Comparison of ENCODE assay signal across 13 mouse cellular contexts in genomic region chr4:135661994-135662393, GRCm38 (mm10). TPM values are rescaled to one million over a fixed set of nuclear protein-coding genes. Genes with fewer than 3 reads are reported as not detected.
"Had no signal": no experiment of that assay in that cellular context is flagged by ENCODE, and none has a peak within 500 bp of the region (broad histone marks: within the 10 kb centered on the region; RNA-seq: fewer than 3 reads in every experiment).

No protein-coding gene starts in this region.

- H3K4me3 ChIP-seq: limb, embryonic 15.5 days; liver, embryonic 12.5 days; megakaryocyte, embryonic 14.5 days; neural tube, embryonic 15.5 days had no signal

- H3K27me3 ChIP-seq: limb, embryonic 15.5 days; neural tube, embryonic 15.5 days had no signal

- H3K36me3 ChIP-seq: limb, embryonic 15.5 days; liver, embryonic 12.5 days; neural tube, embryonic 15.5 days had no signal

- DNase-seq: kidney, adult 9 months; kidney, postnatal 10 days; kidney, postnatal 4 days; lung, embryonic 14.5 days; lung, postnatal 10 days; lung, postnatal 4 days had no signal

- H3K9ac ChIP-seq: limb, embryonic 15.5 days; liver, embryonic 12.5 days; lung, embryonic 14.5 days; neural tube, embryonic 15.5 days had no signal

- H3K4me2 ChIP-seq: limb, embryonic 15.5 days; liver, embryonic 12.5 days; lung, embryonic 14.5 days; midbrain, embryonic 11.5 days; neural tube, embryonic 15.5 days had no signal

- H3K27ac ChIP-seq: liver, embryonic 12.5 days; neural tube, embryonic 15.5 days had no signal

- H3K9me3 ChIP-seq: limb, embryonic 15.5 days; liver, embryonic 12.5 days; megakaryocyte, embryonic 14.5 days; neural tube, embryonic 15.5 days had no signal

- ATAC-seq: hindbrain, embryonic 16.5 days; inflammation-experienced regulatory T-cells, adult 6 months had no signal

RNA-seq across cellular contexts. Expression of gene Ifnlr1, which starts 24.1 kb away (rescaled TPM):
- polyA plus RNA-seq: inflammation-experienced regulatory T-cells, adult 6 months had no signal
